Mouse (Mus musculus) midbrain, postnatal 0 days (tissue): ENCODE results near the gene Vash1. TPM values are rescaled to one million over a fixed set of nuclear protein-coding genes. Genes with fewer than 3 reads are reported as not detected.

ENCODE experiments used
- ATAC-seq: fragments of 200-750 bp; cut with Nextera tagmentation; 2 replicates; pipeline ENCODE4 v1.8.0; 2017; ENCODE audit warnings: moderate number of reproducible peaks, mild to moderate bottlenecking, moderate TSS enrichment, moderate library complexity; ENCODE audit not compliant: low FRiP score
- DNase-seq: peaks from one replicate; pipeline ENCODE4 v3.0.0-alpha.2; 2015; ENCODE audit warnings: low spot score
- H3K27ac ChIP-seq: fragments of 300-500 bp; sonication (generic); 2 replicates; pipeline ENCODE4 v1.5.1; 2014; ENCODE audit warnings: low read depth, mild to moderate bottlenecking, low read length, mixed read lengths
- H3K27me3 ChIP-seq: fragments of 300-500 bp; sonication (generic); 2 replicates; pipeline ENCODE4 v1.6.1; 2014; ENCODE audit warnings: low read length, control low read depth, mixed read lengths; ENCODE audit not compliant: insufficient read depth
- H3K36me3 ChIP-seq: fragments of 300-500 bp; sonication (generic); 2 replicates; pipeline ENCODE4 v1.6.1; 2014; ENCODE audit warnings: low read length, control low read depth, mixed read lengths; ENCODE audit not compliant: insufficient read depth
- H3K4me1 ChIP-seq: fragments of 300-500 bp; sonication (generic); 2 replicates; pipeline ENCODE4 v1.6.1; 2014; ENCODE audit warnings: mild to moderate bottlenecking, control low read depth, antibody characterized with exemption, low read length, mixed read lengths; ENCODE audit not compliant: insufficient read depth
- H3K4me2 ChIP-seq: fragments of 300-500 bp; sonication (generic); 2 replicates; pipeline ENCODE4 v1.6.1; 2014; ENCODE audit warnings: low read depth, mild to moderate bottlenecking, low read length, mixed read lengths; ENCODE audit not compliant: poor library complexity, severe bottlenecking
- H3K4me3 ChIP-seq: fragments of 300-500 bp; sonication (generic); 2 replicates; pipeline ENCODE4 v1.5.1; 2014; ENCODE audit warnings: low read depth, mild to moderate bottlenecking, low read length, moderate library complexity
- H3K9ac ChIP-seq: fragments of 300-500 bp; sonication (generic); replicated peaks from 2 replicates; pipeline ENCODE4 v1.6.1; 2014; ENCODE audit warnings: mild to moderate bottlenecking, low read length, moderate library complexity, mixed read lengths; ENCODE audit not compliant: poor library complexity, severe bottlenecking
- H3K9me3 ChIP-seq: fragments of 300-500 bp; sonication (generic); 2 replicates; pipeline ENCODE4 v1.6.1; 2016; ENCODE audit warnings: low read length, control low read depth
- CTCF ChIP-seq: IDR thresholded peaks from 2 replicates; pipeline ENCODE4 v1.5.1; 2016; ENCODE audit warnings: antibody characterized with exemption, mild to moderate bottlenecking
- WGBS: fragments of 180-500 bp; shearing (Covaris S2); extraction: QIAGEN DNeasy Blood & Tissue Kit; methylation state at CpG from one replicate; pipeline ENCODE4 v1.1.7; 2014; 5-methylcytosine and 5-hydroxymethylcytosine counted together
- polyA plus RNA-seq: library from polyadenylated mRNA; unstranded; fragments of >200 nt; fragmentation: Nextera tagmentation; extraction: Ambion mirVana; gene quantifications from 2 replicates; pipeline ENCODE4 v1.2.1, GENCODE M21; 2015
- total RNA-seq: library from RNA; depleted of rRNA; stranded (reverse); fragments of >200 nt; gene quantifications from 2 replicates; pipeline ENCODE4 v1.2.3, GENCODE M21; 2014

Vash1 gene
- total and polyA plus RNA-seq, 2 experiments from 2014 or later: 25.4 to 89.4 TPM

GRCm38 (mm10) chr12:86659447-86659968, 19.0 kb upstream of the Vash1 start:
- TF ChIP-seq CTCF: no peak
- 13% methylated on average over 6 of the region's 6 CpGs for WGBS
- no peak overlapping the region for H3K4me3 ChIP-seq
- no peaks in the 10 kb centered on the region for H3K27me3 ChIP-seq
- no peak overlapping the region for H3K9ac ChIP-seq
- H3K36me3 ChIP-seq: no peaks in the 10 kb centered on the region
- H3K4me2 ChIP-seq: no peak overlapping the region
- DNase-seq: peak; percentile 70
- ATAC-seq: 0 out of 2 replicates have a peak, but pooled peaks have one; percentile 34
- no peaks in the 10 kb centered on the region for H3K9me3 ChIP-seq
- H3K27ac ChIP-seq: no peak overlapping the region; the same call in 1 of the 2 replicates
- H3K4me1 ChIP-seq: no peaks in the 10 kb centered on the region

DNA sequence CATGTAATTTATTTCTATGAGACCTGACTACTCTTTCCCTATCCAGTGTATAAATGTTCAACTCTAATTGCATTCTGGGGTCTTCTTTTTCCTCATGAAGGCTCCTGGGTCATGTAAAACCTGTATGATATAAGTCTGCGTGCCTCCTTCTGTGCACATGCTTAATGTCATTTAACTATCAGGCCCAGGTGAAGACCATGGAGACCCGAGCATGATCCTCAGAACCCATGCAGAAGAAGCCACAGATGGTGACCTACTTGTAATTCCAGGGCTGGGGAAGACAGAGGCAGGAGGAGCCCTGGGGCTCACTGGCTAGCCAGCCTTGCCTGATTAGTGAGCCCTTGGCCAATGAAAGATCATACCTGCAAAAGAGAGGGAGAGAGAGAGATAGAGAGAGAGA, 18.0 kb upstream of the Vash1 start:
- no peak for TF ChIP-seq CTCF

DNA sequence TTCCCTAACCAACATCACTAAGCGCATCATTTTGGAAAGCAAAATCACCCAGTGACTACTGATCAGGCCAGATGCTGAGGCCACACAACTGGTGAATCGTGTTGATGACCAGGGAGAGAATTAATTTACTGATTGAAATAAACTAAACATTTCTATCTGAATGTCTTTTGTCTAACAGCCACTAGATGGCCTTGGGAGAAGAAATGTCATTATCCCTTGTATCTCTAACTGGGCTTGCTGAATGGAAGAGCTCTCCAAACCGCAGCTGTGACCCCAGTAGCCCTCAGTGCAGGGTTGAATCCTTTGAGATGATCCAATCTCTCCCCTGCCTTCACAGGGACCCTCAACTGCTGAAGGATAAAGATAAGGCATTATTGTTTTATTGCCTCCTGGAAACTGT, 12.8 kb upstream of the Vash1 start:
- Histone ChIP-seq H3K4me2 (no peak overlapping the region), H3K36me3 (no peaks in the 10 kb centered on the region), H3K9me3 (no peaks in the 10 kb centered on the region), H3K27ac (no peak overlapping the region), H3K4me3 (no peak overlapping the region), H3K9ac (no peak overlapping the region), H3K27me3 (no peaks in the 10 kb centered on the region), H3K4me1 (no peaks in the 10 kb centered on the region)
- ATAC-seq (no peak), DNase-seq (peak; percentile 33)
- peak; percentile 61 for TF ChIP-seq CTCF
- WGBS: 63% methylated on average over 3 of the region's 3 CpGs

More for the DNA sequence above, 18.0 kb upstream of the Vash1 start:
- no peak overlapping the region for H3K4me3 ChIP-seq
- H3K36me3 ChIP-seq: no peaks in the 10 kb centered on the region
- H3K4me2 ChIP-seq: no peak overlapping the region
- no peaks in the 10 kb centered on the region for H3K27me3 ChIP-seq
- H3K4me1 ChIP-seq: no peaks in the 10 kb centered on the region
- ATAC-seq (no peak), DNase-seq (no peak)
- H3K27ac ChIP-seq: no peak overlapping the region
- H3K9me3 ChIP-seq: no peaks in the 10 kb centered on the region
- H3K9ac ChIP-seq: no peak overlapping the region
- WGBS: 76% methylated on average over 2 of the region's 2 CpGs

DNA sequence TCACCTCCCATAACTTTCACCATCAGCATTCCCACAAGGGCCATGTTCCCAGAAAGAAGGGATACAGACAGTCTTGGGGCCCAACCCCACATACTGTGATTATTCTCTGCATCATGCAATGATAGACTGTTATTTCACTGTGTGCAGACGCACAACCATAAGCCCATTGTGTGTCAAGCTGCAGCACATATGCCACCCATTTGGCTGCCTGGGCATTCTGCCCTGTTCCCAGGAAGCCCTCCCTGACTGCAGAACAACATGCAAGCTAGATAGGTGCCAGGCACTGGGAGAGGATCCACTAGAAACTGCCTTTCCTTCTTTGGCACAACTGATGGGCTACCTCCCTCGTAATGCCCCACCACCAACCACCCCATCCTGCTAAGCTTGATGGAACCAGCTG, 10.1 kb upstream of the Vash1 start:
- Histone ChIP-seq H3K9me3 (no peaks in the 10 kb centered on the region), H3K4me1 (no peaks in the 10 kb centered on the region), H3K36me3 (no peaks in the 10 kb centered on the region), H3K27ac (no peak overlapping the region), H3K4me3 (no peak overlapping the region), H3K27me3 (no peaks in the 10 kb centered on the region), H3K4me2 (no peak overlapping the region), H3K9ac (no peak overlapping the region)
- TF ChIP-seq CTCF: no peak
- WGBS: 86% methylated on average over 2 of the region's 2 CpGs
- ATAC-seq: no peak
- DNase-seq: no peak

- no peak for TF ChIP-seq CTCF
- ATAC-seq: no peak
Observed at GRCm38 (mm10) chr12:86672105-86672504, 6.4 kb upstream of the Vash1 start.

GRCm38 (mm10) chr12:86672507-86672906, 6.0 kb upstream of the Vash1 start:
- no peak for DNase-seq
- H3K9me3 ChIP-seq: no peaks in the 10 kb centered on the region
- H3K4me1 ChIP-seq: no peaks in the 10 kb centered on the region
- H3K9ac ChIP-seq: no peak overlapping the region
- H3K27ac ChIP-seq: no peak overlapping the region
- no peak for ATAC-seq
- H3K36me3 ChIP-seq: no peaks in the 10 kb centered on the region
- no peaks in the 10 kb centered on the region for H3K27me3 ChIP-seq
- WGBS: 74% methylated on average over 5 of the region's 5 CpGs
- H3K4me2 ChIP-seq: no peak overlapping the region
- TF ChIP-seq CTCF: no peak
- H3K4me3 ChIP-seq: no peak overlapping the region

More at GRCm38 (mm10) chr12:86672105-86672504, 6.4 kb upstream of the Vash1 start:
- Histone ChIP-seq H3K27me3 (no peaks in the 10 kb centered on the region), H3K4me3 (no peak overlapping the region), H3K27ac (no peak overlapping the region), H3K4me2 (no peak overlapping the region), H3K4me1 (no peaks in the 10 kb centered on the region), H3K9me3 (no peaks in the 10 kb centered on the region), H3K9ac (no peak overlapping the region), H3K36me3 (no peaks in the 10 kb centered on the region)
- DNase-seq: no peak
- 80% methylated on average over 4 of the region's 4 CpGs for WGBS
